Mouse (Mus musculus): Measurements from ENCODE around the gene Tfap2b.

The Tfap2b gene

GRCm38 (mm10) chr1:19232743-19233142 is 24.0 kb downstream of the Tfap2b start:
- no peak for DNase-seq (ENCODE audit: low spot score in 2 of 2)

- no peak for DNase-seq (ENCODE audit: low spot score in 2 of 2)
These were observed 25.1 kb downstream of the Tfap2b start for GRCm38 (mm10) chr1:19233857-19234256.

GRCm38 (mm10) chr1:19234432-19235205 is 25.9 kb downstream of the Tfap2b start:
- DNase-seq (ENCODE audit: low spot score in 2 of 2) = no peak

- DNase-seq (ENCODE audit: low spot score in 2 of 2) = no peak
These were observed 27.3 kb downstream of the Tfap2b start for GRCm38 (mm10) chr1:19236051-19236450.

- DNase-seq (ENCODE audit: low spot score in 2 of 2) = no peak
These were observed 27.9 kb downstream of the Tfap2b start for GRCm38 (mm10) chr1:19236591-19236990.

GRCm38 (mm10) chr1:19237061-19237460 is 28.3 kb downstream of the Tfap2b start:
- no peak for DNase-seq (ENCODE audit: low spot score in 2 of 2)

GRCm38 (mm10) chr1:19237721-19238410 is 29.2 kb downstream of the Tfap2b start:
- DNase-seq (ENCODE audit: low spot score in 2 of 2) = no peak

- DNase-seq (ENCODE audit: low spot score in 2 of 2) = no peak
These were observed 31.3 kb downstream of the Tfap2b start for GRCm38 (mm10) chr1:19240054-19240453.

GRCm38 (mm10) chr1:19241316-19241715 is 32.6 kb downstream of the Tfap2b start:
- no peak for DNase-seq (ENCODE audit: low spot score in 2 of 2)

GRCm38 (mm10) chr1:19242021-19242420 is 33.3 kb downstream of the Tfap2b start:
- no peak for DNase-seq (ENCODE audit: low spot score in 2 of 2)

GRCm38 (mm10) chr1:19245032-19245431 is 36.3 kb downstream of the Tfap2b start:
- no peak for DNase-seq (ENCODE audit: low spot score in 2 of 2)

- no peak for DNase-seq (ENCODE audit: low spot score in 2 of 2)
These were observed 42.6 kb downstream of the Tfap2b start for GRCm38 (mm10) chr1:19251286-19251685.

- DNase-seq (ENCODE audit: low spot score in 2 of 2) = no peak
These were observed 60.9 kb downstream of the Tfap2b start for GRCm38 (mm10) chr1:19269596-19269995.
